Mouse (Mus musculus) embryonic fibroblast, embryonic 13.5 days (primary cell): Measurements from ENCODE around the gene Tmem63a. TPM values are rescaled to one million over a fixed set of nuclear protein-coding genes. Genes with fewer than 3 reads are reported as not detected.
A peak's percentile ranks its signal among the peaks of the same experiment; 100 is the strongest.

Experiments used
- H3K27ac ChIP-seq: 2 replicates; pipeline ENCODE4 v1.5.1; 2012; ENCODE audit warnings: low read length, control low read depth, inconsistent platforms; ENCODE audit not compliant: insufficient read depth
- H3K4me1 ChIP-seq: 2 replicates; pipeline ENCODE4 v1.6.1; 2011; ENCODE audit warnings: low read length; ENCODE audit not compliant: control insufficient read depth, insufficient read depth
- H3K4me3 ChIP-seq: 2 replicates; pipeline ENCODE4 v1.5.1; 2011; ENCODE audit warnings: mild to moderate bottlenecking, control low read depth, low read length; ENCODE audit not compliant: insufficient read depth
- CTCF ChIP-seq: IDR thresholded peaks from 2 replicates; pipeline ENCODE4 v1.5.1; 2011; ENCODE audit warnings: mild to moderate bottlenecking, control low read depth, low read length, moderate library complexity, borderline replicate concordance; ENCODE audit not compliant: insufficient read depth
- POLR2A ChIP-seq: IDR thresholded peaks from 2 replicates; pipeline ENCODE4 v1.6.1; 2011; ENCODE audit warnings: low read depth, mild to moderate bottlenecking, control low read depth, low read length, moderate library complexity
- polyA plus RNA-seq: library from polyadenylated mRNA; stranded (reverse); fragments of >200 nt; gene quantifications from 2 replicates; pipeline ENCODE4 v1.2.4, GENCODE M21; 2011; ENCODE audit warnings: low read depth; ENCODE audit not compliant: missing spikeins, insufficient read length

Gene Tmem63a
- polyA plus RNA-seq, 1 experiment: 44.4 TPM

GRCm38 (mm10) chr1:181003790-181004189 lies 61.6 kb downstream of the Tmem63a start:
- no peaks in the 10 kb centered on the region for H3K4me1 ChIP-seq
- H3K27ac ChIP-seq: no peak overlapping the region
- no peak overlapping the region for H3K4me3 ChIP-seq
- TF ChIP-seq POLR2A: no peak
- no peak for TF ChIP-seq CTCF

GRCm38 (mm10) chr1:181005331-181005730 lies 63.2 kb downstream of the Tmem63a start:
- no peak overlapping the region for H3K4me3 ChIP-seq
- TF ChIP-seq CTCF (no peak), POLR2A (no peak)
- H3K4me1 ChIP-seq: peaks cover 8% of the 10 kb centered on the region
- H3K27ac ChIP-seq: no peak overlapping the region

GRCm38 (mm10) chr1:181007831-181008230 lies 65.7 kb downstream of the Tmem63a start:
- TF ChIP-seq POLR2A (no peak), CTCF (no peak)
- Histone ChIP-seq H3K4me3 (no peak overlapping the region), H3K27ac (no peak overlapping the region), H3K4me1 (peaks cover 12% of the 10 kb centered on the region)

GRCm38 (mm10) chr1:181008266-181008665 lies 66.1 kb downstream of the Tmem63a start:
- Histone ChIP-seq H3K4me1 (peaks cover 12% of the 10 kb centered on the region), H3K27ac (no peak overlapping the region), H3K4me3 (no peak overlapping the region)
- TF ChIP-seq POLR2A (no peak), CTCF (no peak)

- TF ChIP-seq CTCF (no peak), POLR2A (no peak)
- H3K4me3 ChIP-seq: no peak overlapping the region
- peak overlapping the region; percentile 48; the same call in 1 of the 2 replicates for H3K27ac ChIP-seq
- H3K4me1 ChIP-seq: peaks cover 12% of the 10 kb centered on the region
Measured at GRCm38 (mm10) chr1:181009011-181009590, 67.0 kb downstream of the Tmem63a start.

GRCm38 (mm10) chr1:181009754-181010153 lies 67.6 kb downstream of the Tmem63a start:
- Histone ChIP-seq H3K4me1 (peaks cover 14% of the 10 kb centered on the region), H3K4me3 (no peak overlapping the region), H3K27ac (peak overlapping the region; percentile 48)
- TF ChIP-seq CTCF: no peak
- peak; percentile 26; the same call in 1 of the 2 replicates for TF ChIP-seq POLR2A

- Histone ChIP-seq H3K4me3 (no peak overlapping the region), H3K27ac (peak overlapping the region; percentile 43), H3K4me1 (peaks cover 17% of the 10 kb centered on the region)
- TF ChIP-seq POLR2A: no peak
- no peak for TF ChIP-seq CTCF
Measured at GRCm38 (mm10) chr1:181010171-181010932, 68.2 kb downstream of the Tmem63a start.

- no peak overlapping the region for H3K27ac ChIP-seq
- TF ChIP-seq CTCF (no peak), POLR2A (no peak)
- no peak overlapping the region for H3K4me3 ChIP-seq
- H3K4me1 ChIP-seq: peaks cover 20% of the 10 kb centered on the region
Measured at GRCm38 (mm10) chr1:181011601-181012000, 69.5 kb downstream of the Tmem63a start.

- Histone ChIP-seq H3K4me3 (no peak overlapping the region), H3K27ac (no peak overlapping the region), H3K4me1 (peaks cover 20% of the 10 kb centered on the region)
- no peak for TF ChIP-seq POLR2A
Measured at GRCm38 (mm10) chr1:181012416-181012815, 70.3 kb downstream of the Tmem63a start.

GRCm38 (mm10) chr1:181013446-181013845 lies 71.3 kb downstream of the Tmem63a start:
- H3K4me1 ChIP-seq: peaks cover 20% of the 10 kb centered on the region
- TF ChIP-seq POLR2A (no peak), CTCF (no peak)
- no peak overlapping the region for H3K4me3 ChIP-seq
- no peak overlapping the region for H3K27ac ChIP-seq
